Mouse (Mus musculus): ENCODE data around the gene Tacc2. TPM values are rescaled to one million over a fixed set of nuclear protein-coding genes. Genes with fewer than 3 reads are reported as not detected.

The Tacc2 gene
- polyA plus RNA-seq, 1 experiment from 2014 or later: 35.9 TPM

DNA sequence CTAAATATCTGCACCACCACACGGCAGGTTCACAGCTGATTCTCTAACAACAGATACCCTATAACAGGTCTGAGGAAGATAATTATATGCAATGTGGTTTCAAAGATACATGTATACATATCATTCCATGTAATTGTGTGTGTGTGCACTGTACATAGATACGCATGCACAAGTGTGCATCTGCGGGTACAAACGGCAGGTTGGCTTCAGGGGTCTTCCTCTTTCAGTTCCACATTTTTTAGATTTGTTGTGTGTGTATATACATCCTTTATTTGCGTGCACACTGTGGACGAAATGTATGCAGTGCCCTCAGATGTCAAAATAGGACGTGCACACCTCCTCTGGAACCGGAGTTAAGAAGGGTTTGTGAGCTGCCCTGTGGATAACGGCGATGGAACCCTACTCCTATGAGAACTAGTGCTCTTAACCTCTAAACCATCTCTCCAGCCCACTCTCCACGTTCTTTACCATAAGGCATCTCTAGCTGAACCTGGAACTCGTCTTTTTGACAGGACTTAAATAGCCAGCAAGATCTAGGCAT lies 29.5 kb upstream of the Tacc2 start:
- Histone ChIP-seq H3K36me3 (peaks cover 25% of the 10 kb centered on the region), H3K9ac (no peak overlapping the region), H3K27ac (peak overlapping the region; percentile 100; the same call in 1 of the 2 replicates), H3K9me3 (replicated peaks) (no peaks in the 10 kb centered on the region), H3K4me1 (peaks cover 26% of the 10 kb centered on the region), H3K27me3 (no peaks in the 10 kb centered on the region), H3K4me2 (peak overlapping the region; percentile 77; the same call in 1 of the 2 replicates), H3K4me3 (replicated peaks) (peak overlapping the region; percentile 75)
- WGBS: 86% methylated on average over 12 of the region's 12 CpGs
- no peak for ATAC-seq (replicated peaks; ENCODE audit: low FRiP score)

DNA sequence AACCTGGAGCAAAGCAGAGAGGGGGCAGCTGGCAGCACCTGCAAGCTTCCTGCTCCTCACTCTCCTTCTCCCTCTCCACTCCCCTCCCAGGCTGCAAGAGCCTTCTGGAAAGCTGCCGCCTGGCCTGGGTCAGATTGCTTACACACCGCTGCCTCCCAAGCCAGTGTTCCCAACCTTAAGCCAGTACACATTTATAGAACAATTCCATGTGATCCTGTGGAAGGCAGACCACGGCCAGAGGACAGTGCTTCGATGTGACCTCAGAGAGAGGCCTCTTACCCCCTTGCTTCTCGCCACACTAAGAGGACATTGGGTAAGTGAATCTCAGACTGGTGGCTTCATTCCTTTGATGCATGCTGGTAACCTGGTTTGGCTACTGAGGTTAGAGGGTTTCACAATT lies 24.5 kb upstream of the Tacc2 start:
- Histone ChIP-seq H3K9ac (no peak overlapping the region), H3K27me3 (no peaks in the 10 kb centered on the region), H3K4me2 (no peak overlapping the region), H3K4me1 (0 out of 2 replicates have a peak, but pooled peaks cover 7% of the 10 kb centered on the region), H3K4me3 (replicated peaks) (no peak overlapping the region), H3K27ac (no peak overlapping the region), H3K9me3 (replicated peaks) (no peaks in the 10 kb centered on the region), H3K36me3 (no peaks in the 10 kb centered on the region)
- whole genome bisulfite sequencing: 44% methylated on average over 5 of the region's 5 CpGs
- no peak for ATAC-seq (replicated peaks; ENCODE audit: low FRiP score)

DNA sequence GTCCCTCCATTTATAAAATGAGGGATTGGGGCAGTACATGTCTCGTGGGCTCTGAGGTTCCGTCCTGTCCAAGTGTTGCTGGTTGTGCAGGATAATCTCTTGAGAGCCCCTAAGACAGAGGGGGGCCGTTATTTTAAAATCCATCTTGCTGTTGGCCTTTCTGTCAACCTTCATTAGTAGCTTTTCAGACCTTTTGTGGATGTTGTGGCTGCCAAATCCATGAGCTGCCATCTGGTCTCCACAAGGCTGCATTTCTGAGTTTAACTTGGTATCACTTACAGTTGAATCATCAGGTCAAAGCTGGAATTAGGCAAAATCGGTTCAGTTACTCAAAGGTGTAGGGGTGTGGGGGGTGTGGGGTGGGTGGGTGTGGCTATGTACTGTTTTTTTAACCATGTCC lies 23.9 kb upstream of the Tacc2 start:
- H3K36me3 ChIP-seq: no peaks in the 10 kb centered on the region
- H3K4me2 ChIP-seq: no peak overlapping the region
- no peak overlapping the region for H3K9ac ChIP-seq
- 71% methylated on average over 4 of the region's 4 CpGs for WGBS
- no peak for ATAC-seq (replicated peaks; ENCODE audit: low FRiP score)
- no peaks in the 10 kb centered on the region for H3K27me3 ChIP-seq
- H3K4me1 ChIP-seq: 0 out of 2 replicates have a peak, but pooled peaks cover 7% of the 10 kb centered on the region
- no peaks in the 10 kb centered on the region for H3K9me3 ChIP-seq (replicated peaks)
- H3K4me3 ChIP-seq (replicated peaks): no peak overlapping the region
- no peak overlapping the region for H3K27ac ChIP-seq

DNA sequence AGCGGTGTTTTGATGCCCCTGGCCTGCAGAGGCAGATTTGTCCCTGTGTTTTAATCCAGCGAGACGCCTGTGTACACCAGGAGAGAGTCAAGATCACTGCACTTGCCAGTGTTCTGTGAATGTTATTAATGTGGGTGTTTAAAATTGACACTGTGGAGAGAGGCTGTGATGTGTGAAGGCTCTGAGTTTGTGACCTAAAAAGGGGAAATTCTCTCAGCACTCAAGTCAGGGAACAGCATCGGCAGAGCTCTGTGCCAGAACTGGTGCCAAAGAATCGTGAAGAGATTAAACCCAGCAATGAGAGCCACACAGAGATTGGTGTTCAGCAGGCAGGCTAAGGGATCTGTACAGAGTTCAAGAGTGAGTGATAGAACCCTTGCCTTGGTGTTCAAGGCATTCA lies 21.6 kb upstream of the Tacc2 start:
- H3K4me2 ChIP-seq: no peak overlapping the region
- no peaks in the 10 kb centered on the region for H3K36me3 ChIP-seq
- H3K9me3 ChIP-seq (replicated peaks): no peaks in the 10 kb centered on the region
- H3K27ac ChIP-seq: no peak overlapping the region
- 0 out of 2 replicates have a peak, but pooled peaks cover 7% of the 10 kb centered on the region for H3K4me1 ChIP-seq
- WGBS: 77% methylated on average over 5 of the region's 5 CpGs
- H3K27me3 ChIP-seq: no peaks in the 10 kb centered on the region
- H3K9ac ChIP-seq: no peak overlapping the region
- no peak overlapping the region for H3K4me3 ChIP-seq (replicated peaks)
- no peak for ATAC-seq (replicated peaks; ENCODE audit: low FRiP score)

- Histone ChIP-seq H3K4me1 (no peaks in the 10 kb centered on the region), H3K4me3 (replicated peaks) (no peak overlapping the region), H3K9me3 (replicated peaks) (no peaks in the 10 kb centered on the region), H3K9ac (no peak overlapping the region), H3K27ac (no peak overlapping the region), H3K36me3 (no peaks in the 10 kb centered on the region), H3K4me2 (no peak overlapping the region), H3K27me3 (no peaks in the 10 kb centered on the region)
- WGBS: 77% methylated on average over 4 of the region's 4 CpGs
- ATAC-seq (replicated peaks; ENCODE audit: low FRiP score): no peak
Observed at GRCm38 (mm10) chr7:130558592-130558991, 18.6 kb upstream of the Tacc2 start.

DNA sequence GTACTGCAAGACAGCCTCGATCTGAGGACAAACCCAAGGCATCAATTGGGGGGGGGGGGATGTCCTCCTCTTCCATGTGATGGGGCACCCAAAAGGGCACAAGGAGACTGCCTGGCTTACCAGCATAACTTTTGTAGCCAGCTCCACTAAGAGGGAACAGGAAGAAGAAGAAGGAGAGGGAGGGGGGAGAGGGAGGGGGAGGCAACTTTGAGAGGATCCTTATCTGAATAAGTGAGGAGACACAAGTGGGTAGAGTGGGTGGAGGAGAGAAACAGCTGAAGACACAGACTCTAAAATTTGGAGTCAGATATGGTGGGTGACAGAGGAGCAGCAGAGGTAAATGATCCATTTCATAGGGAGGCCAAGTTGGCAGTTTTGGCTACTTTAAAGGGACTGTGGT lies 16.3 kb upstream of the Tacc2 start:
- no peak overlapping the region for H3K4me3 ChIP-seq (replicated peaks)
- no peak for ATAC-seq (replicated peaks; ENCODE audit: low FRiP score)
- no peaks in the 10 kb centered on the region for H3K36me3 ChIP-seq
- H3K4me2 ChIP-seq: no peak overlapping the region
- H3K9me3 ChIP-seq (replicated peaks): no peaks in the 10 kb centered on the region
- H3K4me1 ChIP-seq: no peaks in the 10 kb centered on the region
- no peaks in the 10 kb centered on the region for H3K27me3 ChIP-seq
- H3K27ac ChIP-seq: no peak overlapping the region
- 90% methylated on average over 1 of the region's 1 CpGs for WGBS
- no peak overlapping the region for H3K9ac ChIP-seq

- 85% methylated on average over 4 of the region's 4 CpGs for WGBS
Observed at GRCm38 (mm10) chr7:130563276-130563675, 14.0 kb upstream of the Tacc2 start.

GRCm38 (mm10) chr7:130563880-130564279 lies 13.4 kb upstream of the Tacc2 start:
- Histone ChIP-seq H3K9ac (no peak overlapping the region), H3K4me1 (peaks cover 2% of the 10 kb centered on the region), H3K4me2 (no peak overlapping the region), H3K9me3 (replicated peaks) (no peaks in the 10 kb centered on the region), H3K36me3 (no peaks in the 10 kb centered on the region), H3K27me3 (no peaks in the 10 kb centered on the region), H3K4me3 (replicated peaks) (no peak overlapping the region), H3K27ac (no peak overlapping the region)
- 53% methylated on average over 4 of the region's 4 CpGs for WGBS
- no peak for ATAC-seq (replicated peaks; ENCODE audit: low FRiP score)

More at GRCm38 (mm10) chr7:130563276-130563675, 14.0 kb upstream of the Tacc2 start:
- Histone ChIP-seq H3K4me2 (no peak overlapping the region), H3K36me3 (no peaks in the 10 kb centered on the region), H3K4me3 (replicated peaks) (no peak overlapping the region), H3K9me3 (replicated peaks) (no peaks in the 10 kb centered on the region), H3K9ac (no peak overlapping the region), H3K27ac (no peak overlapping the region), H3K27me3 (no peaks in the 10 kb centered on the region), H3K4me1 (no peaks in the 10 kb centered on the region)
- no peak for ATAC-seq (replicated peaks; ENCODE audit: low FRiP score)

DNA sequence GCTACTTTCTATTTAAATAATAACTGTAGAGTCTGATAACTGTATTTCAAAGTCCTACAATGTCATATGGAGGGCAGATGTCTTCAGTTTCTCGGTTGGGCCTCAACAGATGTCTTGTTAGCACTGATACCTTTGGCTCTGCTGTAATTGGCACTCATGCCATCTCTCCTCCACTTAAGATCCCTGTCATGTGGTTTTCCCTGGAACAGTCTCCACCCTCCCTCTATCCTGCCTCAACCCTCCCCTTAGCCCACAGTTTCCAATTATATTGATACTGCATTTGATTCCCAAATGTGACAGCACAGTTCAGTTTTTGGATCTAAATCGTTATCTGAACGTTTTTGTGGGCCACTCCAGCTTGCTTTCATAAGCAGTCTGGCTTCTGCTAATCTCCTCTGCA lies 12.6 kb upstream of the Tacc2 start:
- Histone ChIP-seq H3K9me3 (replicated peaks) (no peaks in the 10 kb centered on the region), H3K4me2 (no peak overlapping the region), H3K4me1 (peaks cover 7% of the 10 kb centered on the region), H3K36me3 (no peaks in the 10 kb centered on the region), H3K27ac (no peak overlapping the region), H3K27me3 (no peaks in the 10 kb centered on the region), H3K9ac (no peak overlapping the region), H3K4me3 (replicated peaks) (no peak overlapping the region)
- 70% methylated on average over 3 of the region's 3 CpGs for WGBS
- no peak for ATAC-seq (replicated peaks; ENCODE audit: low FRiP score)

GRCm38 (mm10) chr7:130568783-130569436 lies 8.3 kb upstream of the Tacc2 start:
- WGBS: 39% methylated on average over 9 of the region's 9 CpGs
- no peak overlapping the region for H3K9ac ChIP-seq
- no peak for ATAC-seq (replicated peaks; ENCODE audit: low FRiP score)

GRCm38 (mm10) chr7:130570472-130570871 lies 6.8 kb upstream of the Tacc2 start:
- ATAC-seq (replicated peaks; ENCODE audit: low FRiP score): no peak
- 45% methylated on average over 7 of the region's 7 CpGs for WGBS
- Histone ChIP-seq H3K9me3 (replicated peaks) (no peaks in the 10 kb centered on the region), H3K9ac (no peak overlapping the region), H3K27me3 (no peaks in the 10 kb centered on the region), H3K4me2 (no peak overlapping the region), H3K4me3 (replicated peaks) (no peak overlapping the region), H3K4me1 (peaks cover 34% of the 10 kb centered on the region), H3K27ac (0 out of 2 replicates have a peak overlapping the region, but pooled peaks have one; percentile 24), H3K36me3 (no peaks in the 10 kb centered on the region)

More at GRCm38 (mm10) chr7:130568783-130569436, 8.3 kb upstream of the Tacc2 start:
- Histone ChIP-seq H3K4me3 (replicated peaks) (no peak overlapping the region), H3K36me3 (no peaks in the 10 kb centered on the region), H3K27me3 (no peaks in the 10 kb centered on the region), H3K4me1 (peaks cover 23% of the 10 kb centered on the region), H3K9me3 (replicated peaks) (no peaks in the 10 kb centered on the region), H3K4me2 (no peak overlapping the region), H3K27ac (no peak overlapping the region)

DNA sequence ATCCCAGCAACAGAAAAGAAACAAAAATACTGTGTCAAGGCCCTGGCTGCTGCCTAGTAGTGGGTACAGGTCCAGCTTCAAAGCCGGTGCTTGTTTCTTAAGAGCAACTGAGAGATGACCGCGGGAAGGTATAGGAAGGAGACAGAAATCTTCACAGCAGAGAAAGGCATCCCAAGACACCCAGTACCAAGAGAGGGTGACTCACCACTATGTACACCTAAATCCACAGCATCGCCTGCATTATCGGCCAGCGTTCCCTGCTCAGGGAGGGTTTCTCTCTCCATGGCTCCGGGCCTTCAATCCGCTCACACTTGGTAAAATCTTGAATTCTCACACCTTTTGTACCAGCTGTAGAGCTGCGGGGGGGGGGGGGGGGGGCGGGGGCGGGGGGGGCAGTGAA lies 4.4 kb upstream of the Tacc2 start, which contains the start of gene Nsmce4a:
Gene Nsmce4a, minus strand, starts transcription at position 298 of the 400 bp plus-strand sequence.
- 95% methylated on average over 8 of the region's 11 CpGs for WGBS
- H3K9me3 ChIP-seq (replicated peaks): no peaks in the 10 kb centered on the region
- no peak within 1 kb of the TSS for H3K4me2 ChIP-seq
- no peak within 1 kb of the TSS for H3K9ac ChIP-seq
- no peaks in the 10 kb centered on the region for H3K36me3 ChIP-seq
- no peak for ATAC-seq (replicated peaks; ENCODE audit: low FRiP score)
- H3K27ac ChIP-seq: peak within 1 kb of the TSS; percentile 89
- H3K27me3 ChIP-seq: no peaks in the 10 kb centered on the region
- H3K4me3 ChIP-seq (replicated peaks): no peak within 1 kb of the TSS
- H3K4me1 ChIP-seq: peaks cover 45% of the 10 kb centered on the region

Measured in kidney, embryonic 15.5 days (tissue).